Mouse (Mus musculus) megakaryocyte progenitor cell, adult 5-6 weeks (primary cell): ENCODE measurements around the gene Mef2d. TPM values are rescaled to one million over a fixed set of nuclear protein-coding genes. Genes with fewer than 3 reads are reported as not detected.

Experiments
- ATAC-seq: replicated peaks from 2 replicates; pipeline ENCODE4 v1.8.0; 2016; ENCODE audit warnings: mild to moderate bottlenecking, moderate TSS enrichment, inconsistent platforms; ENCODE audit not compliant: poor library complexity
- total RNA-seq, 2 experiments: library from RNA; stranded (forward) in 1 of 2; stranded (reverse) in 1 of 2; fragments of 157-497, 149-512 nt in 1 of 2; fragments of 200-1000 nt in 1 of 2; gene quantifications; 2 replicates each; pipeline versions ENCODE4 v1.2.3 to v1.2.4; 2015 to 2017

Gene Mef2d
- total RNA-seq, 2 experiments from 2014 or later: 52.8 to 82.5 TPM

- no peak for ATAC-seq
Measured at GRCm38 (mm10) chr3:88136945-88137494, 5.2 kb upstream of the Mef2d start.

DNA sequence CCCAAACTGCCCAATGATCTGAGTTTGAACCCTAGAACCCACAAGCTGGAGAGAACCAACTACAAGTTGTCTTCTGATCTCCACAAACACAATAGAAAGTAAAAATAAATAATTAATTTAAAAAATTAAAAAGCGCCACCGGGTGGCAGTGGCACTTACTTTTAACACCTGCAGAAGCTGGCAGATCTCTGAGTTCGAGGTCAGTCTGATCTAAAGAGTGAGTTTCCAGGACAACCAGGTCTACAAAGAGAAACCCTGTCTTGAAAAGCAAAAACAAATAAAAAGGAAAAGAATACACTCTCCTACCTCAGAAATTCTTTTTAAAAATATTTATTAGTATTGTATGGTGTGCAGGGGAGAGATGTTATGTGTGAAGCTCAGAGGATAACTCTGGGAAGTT is 4.4 kb upstream of the Mef2d start:
- ATAC-seq: no peak

GRCm38 (mm10) chr3:88138336-88139242 is 3.6 kb upstream of the Mef2d start:
- peak; percentile 60 for ATAC-seq

DNA sequence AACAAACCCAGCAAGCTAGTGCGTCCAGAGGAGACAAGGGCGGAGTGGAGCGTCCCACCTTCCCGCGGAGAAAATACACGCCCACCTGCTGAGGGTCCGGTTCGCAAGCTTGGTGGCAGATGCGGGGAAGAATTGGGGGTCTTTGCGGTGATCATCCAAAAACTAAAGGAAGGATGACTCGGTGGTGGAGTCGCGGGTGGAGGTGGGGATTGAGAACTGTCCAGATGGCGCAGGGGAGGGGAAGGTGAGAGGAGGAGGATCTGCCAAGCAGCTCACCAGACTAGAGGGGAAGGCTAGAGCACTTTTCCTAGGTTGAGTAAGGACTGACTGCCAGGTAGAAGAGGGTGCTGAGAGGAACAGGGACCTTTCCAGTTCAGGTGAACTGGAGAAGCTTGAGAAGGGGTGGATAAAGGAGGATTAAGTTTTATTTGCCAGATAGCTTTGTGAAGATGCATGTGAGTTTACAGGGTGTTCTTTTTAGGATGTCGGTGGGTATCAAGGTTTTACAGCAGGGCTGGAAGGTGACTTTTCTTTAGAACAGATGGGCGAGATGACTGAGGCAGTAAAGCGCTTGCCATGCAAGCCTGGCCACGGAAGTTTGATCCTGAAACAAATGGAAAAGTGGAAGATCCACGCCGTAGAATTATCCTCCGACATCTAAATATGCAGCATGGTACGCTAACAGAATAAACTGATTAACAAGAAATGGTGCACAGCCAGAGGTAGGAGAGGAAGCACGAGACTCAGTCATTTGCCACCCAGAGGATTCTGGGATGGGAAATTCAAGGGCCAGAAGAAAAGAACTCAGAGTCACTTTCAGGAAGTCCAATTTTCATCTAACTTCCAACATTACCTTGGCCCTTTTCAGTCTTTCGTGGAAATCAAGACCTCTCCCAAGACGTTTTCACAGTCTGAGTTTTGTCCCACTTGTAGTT is 2.7 kb upstream of the Mef2d start:
- no peak for ATAC-seq

GRCm38 (mm10) chr3:88140178-88140902 is 1.8 kb upstream of the Mef2d start:
- no peak for ATAC-seq

DNA sequence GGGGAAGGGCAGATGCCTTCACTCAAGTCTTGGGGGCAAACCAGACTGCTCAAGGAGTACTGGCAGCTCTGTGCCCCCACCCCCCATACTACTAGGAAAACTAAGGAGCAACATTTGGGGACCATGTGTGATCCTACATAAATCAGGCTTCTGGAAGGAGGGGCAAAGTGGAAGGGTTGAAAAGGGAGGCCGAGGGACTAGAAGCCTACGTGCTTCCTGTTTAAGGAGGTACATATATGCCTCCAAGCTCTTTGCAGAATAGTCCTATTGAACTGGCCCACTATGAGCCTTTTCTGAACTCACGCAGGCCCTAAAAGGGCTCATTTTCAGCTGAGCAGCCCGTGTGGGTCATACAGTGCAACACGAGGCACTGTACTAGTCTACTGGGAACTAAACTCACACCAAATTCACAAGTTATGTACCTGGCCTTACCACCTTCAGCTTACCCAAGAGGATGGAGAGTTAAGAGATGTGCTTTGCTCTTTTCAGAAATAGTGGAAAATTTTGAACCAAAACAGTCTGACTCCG is 1.2 kb upstream of the Mef2d start:
- no peak for ATAC-seq

- ATAC-seq: no peak
Measured at GRCm38 (mm10) chr3:88141439-88141786, 759 bp upstream of the Mef2d start.

DNA sequence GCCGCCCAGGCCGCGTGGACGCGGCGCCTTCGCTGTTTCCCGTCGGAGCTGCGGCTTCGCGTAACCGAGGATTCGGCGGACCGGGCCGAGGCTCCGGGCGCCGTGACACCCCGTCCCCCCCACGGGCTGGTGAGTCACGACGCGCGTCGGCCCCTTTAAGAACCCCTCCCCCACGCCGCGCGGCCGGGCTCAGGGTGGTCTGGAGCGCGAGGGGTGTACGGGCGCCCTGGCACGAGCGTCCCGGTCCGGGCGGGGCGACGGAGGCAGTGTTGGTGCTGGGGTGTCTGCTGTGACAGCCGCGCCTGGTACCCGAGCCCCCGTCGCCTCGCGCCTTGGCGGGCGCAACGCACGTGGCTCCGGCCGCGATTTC is 359 bp downstream of the Mef2d start:
- ATAC-seq: no peak

DNA sequence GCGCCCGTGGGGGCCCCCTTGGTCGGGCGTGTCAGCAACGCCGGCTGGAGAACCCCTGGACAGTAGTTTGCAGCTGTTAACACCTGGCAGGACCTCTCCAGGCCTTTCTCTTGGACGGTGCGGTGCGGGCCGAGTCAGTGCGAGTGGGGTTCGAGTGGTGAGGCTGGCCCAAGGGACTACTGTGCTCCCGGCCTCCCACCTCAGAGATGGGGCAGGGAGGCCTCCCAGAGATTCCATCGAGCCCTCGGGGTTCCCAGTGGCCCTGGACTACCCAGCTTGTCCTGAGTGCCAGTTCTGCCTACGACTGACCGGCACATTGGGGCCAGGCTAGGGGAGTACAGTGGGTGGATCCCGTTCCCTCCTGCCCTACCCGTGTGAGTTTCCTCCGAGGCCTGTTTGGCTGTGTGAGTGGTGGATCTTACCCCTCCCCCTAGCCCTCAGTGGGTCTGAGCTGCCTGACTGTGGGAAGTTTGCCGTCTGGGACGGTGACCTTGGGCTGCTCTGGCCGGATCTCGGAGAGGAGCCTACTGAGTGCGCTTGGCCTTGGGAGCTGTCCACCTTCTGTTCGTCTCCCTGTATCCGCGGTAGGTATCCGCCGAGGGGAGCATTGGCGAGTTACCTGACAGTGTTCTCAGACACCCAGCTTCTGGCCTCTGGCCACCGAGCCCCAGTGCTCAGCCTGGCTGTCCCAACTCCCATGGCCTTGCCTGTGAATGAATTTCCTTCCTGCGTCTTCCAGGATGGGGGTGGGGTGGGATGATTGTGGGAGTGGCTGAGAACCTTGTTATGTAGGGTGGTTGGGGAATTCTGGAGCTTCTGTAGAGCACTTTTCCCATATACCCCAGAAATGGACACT is 972 bp downstream of the Mef2d start:
- ATAC-seq: no peak

GRCm38 (mm10) chr3:88143961-88144486 is 1.9 kb downstream of the Mef2d start:
- ATAC-seq: 0 out of 2 replicates have a peak, but pooled peaks have one; percentile 6

DNA sequence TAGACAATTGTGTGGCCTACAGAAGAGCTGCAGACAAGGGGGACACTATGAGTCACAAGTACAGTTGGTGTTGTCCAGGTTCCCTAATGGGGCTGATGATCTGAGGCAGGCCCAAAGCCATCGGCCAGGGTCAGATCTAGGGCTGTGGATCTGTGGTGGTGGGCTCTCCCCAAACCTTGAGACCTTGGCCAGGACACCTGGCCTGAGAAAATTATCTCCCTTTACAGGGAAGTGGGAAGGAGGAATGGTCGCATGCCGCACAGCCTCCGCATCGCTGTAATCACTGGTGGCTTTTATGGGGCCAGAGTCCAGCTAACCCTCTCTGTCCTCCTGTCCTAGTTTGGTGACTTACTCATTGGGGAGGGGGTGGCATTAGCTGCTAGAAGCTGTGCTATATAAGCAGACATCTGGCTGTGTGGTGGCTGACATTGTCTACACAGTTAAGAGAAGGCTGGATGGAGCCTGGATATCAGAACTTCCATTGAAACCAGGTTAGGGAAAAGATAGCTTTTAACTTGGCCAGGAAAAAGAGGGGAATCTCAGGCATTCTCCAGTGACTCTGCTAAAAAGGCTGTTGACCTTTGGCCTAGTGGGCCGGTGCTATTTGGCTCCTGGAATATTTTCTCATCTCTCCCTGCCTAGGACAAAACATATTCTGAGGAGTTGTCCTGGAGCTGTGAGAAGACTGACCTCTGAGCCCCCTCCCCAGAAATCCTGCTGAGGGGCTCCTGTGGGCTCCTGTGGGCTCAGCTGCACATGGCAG is 2.7 kb downstream of the Mef2d start:
- no peak for ATAC-seq

DNA sequence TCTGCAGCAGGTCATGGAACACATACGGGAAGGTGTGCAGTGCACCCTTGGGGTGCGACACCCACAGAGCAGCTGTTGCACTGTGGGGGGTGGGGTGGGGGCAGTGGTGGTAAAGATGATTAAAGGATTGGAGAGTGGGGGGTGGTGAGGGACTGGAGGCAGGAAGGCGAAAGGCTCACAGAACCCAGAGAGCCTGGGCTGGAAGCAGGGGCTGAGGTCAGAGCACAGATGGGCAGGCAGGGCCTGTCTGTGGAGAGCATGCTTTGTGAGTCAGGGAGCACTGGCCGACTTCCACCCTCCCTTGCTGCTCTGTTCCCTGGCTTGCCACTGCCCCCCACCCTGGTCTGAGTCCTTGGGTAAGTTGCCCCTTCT is 3.2 kb downstream of the Mef2d start:
- no peak for ATAC-seq

- no peak for ATAC-seq
Measured at GRCm38 (mm10) chr3:88145952-88146351, 3.8 kb downstream of the Mef2d start.

DNA sequence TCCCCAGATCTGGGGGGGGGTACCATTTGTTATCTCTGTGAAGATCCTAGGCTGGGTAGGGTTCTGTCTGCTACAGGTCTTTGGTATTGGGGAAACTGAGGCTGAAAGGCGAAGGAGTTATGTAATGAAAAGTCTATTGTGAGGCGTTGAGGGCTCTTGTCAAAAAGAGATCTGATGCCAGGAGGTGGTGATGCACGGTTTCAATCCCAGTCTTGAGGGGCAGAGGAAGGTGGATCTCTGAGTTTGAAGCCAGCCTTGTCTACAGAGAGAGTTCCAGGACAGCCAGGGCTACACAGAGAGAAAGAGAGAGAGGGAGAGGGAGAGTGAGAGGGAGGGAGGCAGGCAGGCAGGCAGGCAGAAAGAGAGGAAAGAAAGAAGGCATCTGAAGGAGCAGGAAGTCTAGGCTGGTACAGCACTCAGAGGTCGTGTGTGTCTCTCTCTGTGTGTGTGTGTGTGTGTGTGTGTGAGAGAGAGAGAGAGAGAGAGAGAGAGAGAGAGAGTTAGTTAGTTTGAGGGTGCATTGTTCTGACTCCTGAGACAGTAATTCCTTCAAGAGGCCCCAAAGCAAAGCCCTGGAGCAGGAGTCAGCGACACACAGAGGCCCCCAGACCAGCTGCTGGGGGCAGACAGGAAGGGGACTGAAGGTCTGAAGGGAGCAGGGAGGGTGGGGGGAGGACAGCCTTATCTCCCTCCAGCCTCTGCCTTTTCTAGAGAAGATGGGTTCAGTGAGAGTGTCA is 4.4 kb downstream of the Mef2d start:
- no peak for ATAC-seq

DNA sequence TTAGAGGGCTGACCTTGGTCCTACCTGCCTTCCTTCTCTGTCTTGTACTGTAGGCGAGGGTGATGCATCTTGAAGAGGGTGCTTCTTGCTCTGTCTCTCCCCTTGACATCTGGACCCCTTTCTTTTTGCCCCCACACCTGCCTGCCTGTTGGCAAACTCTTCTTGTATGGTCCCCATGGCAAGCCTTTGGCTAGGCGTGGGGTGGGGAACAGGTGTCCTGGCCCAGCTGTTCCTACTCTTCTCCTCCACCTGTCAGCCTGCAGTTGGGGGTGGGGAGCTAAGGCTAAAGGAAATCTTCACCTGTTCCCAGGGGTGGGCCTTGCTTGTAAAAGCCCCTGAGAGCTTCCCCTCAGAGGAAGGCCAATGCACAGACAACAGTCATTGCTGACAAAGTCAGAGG is 5.3 kb downstream of the Mef2d start:
- ATAC-seq: no peak

- no peak for ATAC-seq
Measured at GRCm38 (mm10) chr3:88147866-88148265, 5.7 kb downstream of the Mef2d start.

GRCm38 (mm10) chr3:88148354-88148753 is 6.2 kb downstream of the Mef2d start:
- ATAC-seq: peak; percentile 29
